Mouse (Mus musculus): Measurements from ENCODE around the gene D230025D16Rik. TPM values are rescaled to one million over a fixed set of nuclear protein-coding genes. Genes with fewer than 3 reads are reported as not detected.

The D230025D16Rik gene
- polyA plus RNA-seq, 1 experiment: not detected

DNA sequence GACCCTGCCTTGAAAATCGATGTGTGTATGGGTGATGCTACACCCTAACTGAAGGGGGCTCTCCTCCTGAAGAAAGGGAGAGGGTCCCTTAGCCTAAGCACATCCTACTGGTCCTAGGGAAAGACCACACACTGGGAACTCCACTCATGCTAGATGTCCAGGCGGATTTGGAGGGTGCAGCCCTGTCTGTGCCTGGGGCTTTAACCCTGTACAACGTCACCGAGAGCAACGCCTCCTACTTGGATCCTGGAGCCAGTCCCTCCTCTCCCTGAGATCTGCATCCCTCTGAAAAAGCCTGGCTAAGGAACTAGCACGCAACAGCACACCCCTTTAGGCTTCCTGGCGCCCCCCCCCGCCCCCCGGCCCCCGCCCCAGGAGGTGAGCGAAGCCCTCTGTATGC, 50.4 kb downstream of the D230025D16Rik start:
- 5% methylated on average over 11 of the region's 11 CpGs for WGBS
- H3K27ac ChIP-seq (ENCODE audit: insufficient read depth, low read depth, low read length): no peak overlapping the region
- H3K4me3 ChIP-seq (ENCODE audit: insufficient read depth, low read depth, low read length): no peak overlapping the region
- peaks cover 22% of the 10 kb centered on the region for H3K4me1 ChIP-seq (ENCODE audit: control insufficient read depth, insufficient read depth, low read length)
- TF ChIP-seq POLR2A (IDR thresholded peaks at IDR 0.05; ENCODE audit: insufficient read depth, low read depth, low read length): no peak

DNA sequence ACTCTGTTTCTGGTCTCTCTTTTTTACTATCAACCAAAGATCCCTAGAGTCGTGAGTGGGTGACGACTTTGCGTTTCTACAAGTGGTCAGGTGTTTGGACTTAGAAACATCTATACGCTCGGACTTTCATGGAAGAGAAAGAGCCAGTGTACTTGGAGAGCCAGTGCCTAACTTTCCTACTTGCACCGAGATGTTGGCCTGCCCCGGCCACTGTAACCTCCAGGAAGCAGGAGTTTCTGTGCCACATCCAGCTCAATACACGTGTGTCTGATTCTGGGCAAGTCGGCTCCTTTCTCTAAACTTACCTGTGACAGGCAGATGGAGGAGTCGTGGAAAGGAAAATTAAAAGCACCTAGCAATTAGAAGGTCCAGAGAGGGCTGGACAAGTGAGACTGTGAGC, 50.9 kb downstream of the D230025D16Rik start, which contains the start of gene Nol3:
Gene Nol3 (plus strand): TSS at position 301 of the 400 bp plus-strand sequence.
- Histone ChIP-seq H3K27ac (ENCODE audit: insufficient read depth, low read depth, low read length) (no peak within 1 kb of the TSS), H3K4me1 (ENCODE audit: control insufficient read depth, insufficient read depth, low read length) (peaks cover 17% of the 10 kb centered on the region), H3K4me3 (ENCODE audit: insufficient read depth, low read depth, low read length) (peak within 1 kb of the TSS; percentile 53)
- TF ChIP-seq CTCF (IDR thresholded peaks at IDR 0.05; ENCODE audit: insufficient read depth, low read depth, low read length) (no peak), POLR2A (IDR thresholded peaks at IDR 0.05; ENCODE audit: insufficient read depth, low read depth, low read length) (no peak)
- 7% methylated on average over 10 of the region's 10 CpGs for WGBS

DNA sequence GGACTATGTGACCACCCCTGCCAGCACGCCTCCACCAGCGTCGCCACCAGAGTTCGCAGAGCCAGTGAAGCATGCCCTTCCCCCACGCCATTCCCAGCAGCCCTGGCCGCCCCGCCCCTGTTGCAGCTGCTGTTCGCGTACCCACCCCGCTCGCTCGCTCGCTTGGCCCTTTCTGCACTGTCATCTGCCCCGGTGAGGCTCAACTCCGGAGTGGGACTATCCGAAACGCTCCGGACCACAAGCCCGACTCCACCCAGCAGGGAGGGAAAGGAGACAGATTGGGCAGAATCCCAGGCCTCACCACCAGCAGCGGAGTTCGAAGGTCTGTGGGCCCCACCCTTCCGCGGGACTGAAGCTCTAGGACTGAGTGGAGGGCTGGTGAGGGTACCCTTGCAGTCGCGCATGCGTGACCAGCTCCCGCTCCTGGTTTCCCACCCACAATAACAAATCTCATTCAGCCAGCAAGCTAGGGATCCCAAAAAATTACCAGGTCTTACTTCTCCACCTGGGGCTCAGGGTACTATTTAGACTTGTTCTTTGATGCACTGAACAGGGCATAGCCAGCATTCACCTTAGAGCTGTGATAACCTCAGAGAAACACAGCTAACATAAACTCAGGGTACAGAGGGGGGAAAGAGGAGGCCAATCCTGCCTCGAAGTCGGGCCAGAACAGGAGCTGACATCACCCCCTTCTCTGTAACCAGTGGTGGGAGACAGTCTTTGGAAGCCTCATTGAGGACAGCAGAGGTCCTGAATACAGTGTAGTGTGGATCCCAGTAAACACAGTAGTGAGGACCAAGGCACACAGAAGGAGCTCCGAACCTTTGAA, 51.6 kb downstream of the D230025D16Rik start:
- Histone ChIP-seq H3K4me3 (ENCODE audit: insufficient read depth, low read depth, low read length) (peak overlapping the region; percentile 53), H3K4me1 (ENCODE audit: control insufficient read depth, insufficient read depth, low read length) (peaks cover 16% of the 10 kb centered on the region), H3K27ac (ENCODE audit: insufficient read depth, low read depth, low read length) (no peak overlapping the region)
- 4% methylated on average over 30 of the region's 30 CpGs for WGBS
- no peak for TF ChIP-seq POLR2A (IDR thresholded peaks at IDR 0.05; ENCODE audit: insufficient read depth, low read depth, low read length)
- no peak for TF ChIP-seq CTCF (IDR thresholded peaks at IDR 0.05; ENCODE audit: insufficient read depth, low read depth, low read length)

DNA sequence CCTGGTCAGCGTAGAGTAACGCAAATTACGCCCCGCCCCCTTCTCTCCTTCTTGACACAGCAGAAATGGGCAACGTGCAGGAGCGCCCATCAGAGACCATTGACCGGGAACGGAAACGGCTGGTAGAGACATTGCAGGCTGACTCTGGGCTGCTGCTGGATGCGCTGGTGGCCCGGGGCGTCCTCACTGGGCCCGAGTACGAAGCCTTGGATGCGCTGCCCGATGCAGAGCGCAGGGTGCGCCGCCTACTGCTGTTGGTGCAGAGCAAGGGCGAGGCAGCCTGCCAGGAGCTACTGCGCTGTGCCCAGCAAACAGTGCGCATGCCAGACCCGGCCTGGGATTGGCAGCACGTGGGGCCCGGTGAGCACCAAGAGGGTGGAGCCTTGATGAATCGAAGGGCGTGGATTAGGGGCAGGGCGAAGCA, 54.0 kb downstream of the D230025D16Rik start:
- 5% methylated on average over 28 of the region's 28 CpGs for WGBS
- TF ChIP-seq CTCF (IDR thresholded peaks at IDR 0.05; ENCODE audit: insufficient read depth, low read depth, low read length) (no peak), POLR2A (IDR thresholded peaks at IDR 0.05; ENCODE audit: insufficient read depth, low read depth, low read length) (no peak)
- peak overlapping the region; percentile 29 for H3K4me3 ChIP-seq (ENCODE audit: insufficient read depth, low read depth, low read length)
- H3K4me1 ChIP-seq (ENCODE audit: control insufficient read depth, insufficient read depth, low read length): peaks cover 16% of the 10 kb centered on the region
- H3K27ac ChIP-seq (ENCODE audit: insufficient read depth, low read depth, low read length): no peak overlapping the region

DNA sequence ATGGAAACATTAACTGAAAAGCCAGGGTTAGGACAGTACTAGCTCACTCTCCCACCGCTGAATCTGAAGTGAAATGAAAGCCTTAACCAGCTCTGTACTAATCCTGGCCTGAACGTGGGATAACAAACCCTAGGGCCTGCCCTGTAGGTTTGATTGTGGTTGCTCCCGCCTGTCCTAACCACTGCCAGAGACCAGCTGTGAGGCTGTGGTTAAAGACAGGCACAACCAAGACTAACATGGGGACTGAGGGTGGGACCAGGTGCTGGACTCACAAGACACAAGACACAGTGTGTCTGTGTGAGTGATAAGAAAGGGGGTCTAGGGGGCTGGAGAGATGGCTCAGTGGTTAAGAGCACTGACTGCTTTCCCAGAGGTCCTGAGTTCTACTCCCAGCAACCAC, 55.6 kb downstream of the D230025D16Rik start:
- 83% methylated on average over 3 of the region's 3 CpGs for WGBS
- H3K4me1 ChIP-seq (ENCODE audit: control insufficient read depth, insufficient read depth, low read length): peaks cover 16% of the 10 kb centered on the region
- no peak overlapping the region for H3K27ac ChIP-seq (ENCODE audit: insufficient read depth, low read depth, low read length)
- no peak for TF ChIP-seq POLR2A (IDR thresholded peaks at IDR 0.05; ENCODE audit: insufficient read depth, low read depth, low read length)
- TF ChIP-seq CTCF (IDR thresholded peaks at IDR 0.05; ENCODE audit: insufficient read depth, low read depth, low read length): no peak
- H3K4me3 ChIP-seq (ENCODE audit: insufficient read depth, low read depth, low read length): no peak overlapping the region

DNA sequence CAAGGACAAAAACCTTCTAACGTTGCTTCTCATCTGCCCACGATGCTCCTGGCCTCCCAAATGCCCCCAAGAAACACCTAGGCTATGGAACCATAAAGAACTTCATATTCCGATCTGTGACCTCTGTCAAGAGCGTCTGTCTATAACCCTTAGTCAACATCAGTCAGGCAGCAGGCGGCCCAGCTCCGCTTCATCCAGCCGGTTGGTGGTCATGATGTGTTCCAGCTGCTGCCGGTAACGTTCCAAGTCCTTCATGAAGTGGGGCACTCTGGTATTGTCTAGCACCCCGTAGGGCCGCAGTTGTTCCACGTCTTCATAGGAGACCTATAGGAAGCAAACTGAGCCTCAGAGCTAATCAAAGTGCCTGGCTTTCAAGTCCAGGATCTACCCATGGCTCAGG, 56.9 kb downstream of the D230025D16Rik start:
- peaks cover 11% of the 10 kb centered on the region for H3K4me1 ChIP-seq (ENCODE audit: control insufficient read depth, insufficient read depth, low read length)
- no peak overlapping the region for H3K4me3 ChIP-seq (ENCODE audit: insufficient read depth, low read depth, low read length)
- no peak overlapping the region for H3K27ac ChIP-seq (ENCODE audit: insufficient read depth, low read depth, low read length)
- no peak for TF ChIP-seq CTCF (IDR thresholded peaks at IDR 0.05; ENCODE audit: insufficient read depth, low read depth, low read length)
- TF ChIP-seq POLR2A (IDR thresholded peaks at IDR 0.05; ENCODE audit: insufficient read depth, low read depth, low read length): no peak
- WGBS: 93% methylated on average over 12 of the region's 12 CpGs

DNA sequence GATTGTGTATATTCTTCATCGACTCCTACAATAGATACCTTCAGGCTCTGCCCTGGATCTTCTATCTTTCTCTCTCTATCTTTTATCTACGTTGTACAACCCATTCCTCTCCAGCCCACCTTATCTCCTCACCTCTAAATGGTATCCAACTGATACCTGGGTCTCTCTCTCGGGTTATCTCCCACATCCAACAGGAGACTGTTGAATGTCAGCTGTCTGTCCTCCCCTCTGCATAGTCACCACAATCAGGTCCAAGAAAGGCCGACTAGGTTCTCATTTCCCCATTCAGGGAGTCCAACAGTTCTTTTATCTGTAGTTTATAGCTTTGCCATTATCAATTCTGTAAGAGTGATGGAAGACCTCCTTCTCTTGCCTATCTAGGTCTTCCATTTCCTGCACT, 57.3 kb downstream of the D230025D16Rik start:
- Histone ChIP-seq H3K4me1 (ENCODE audit: control insufficient read depth, insufficient read depth, low read length) (peaks cover 11% of the 10 kb centered on the region), H3K27ac (ENCODE audit: insufficient read depth, low read depth, low read length) (no peak overlapping the region), H3K4me3 (ENCODE audit: insufficient read depth, low read depth, low read length) (no peak overlapping the region)
- TF ChIP-seq CTCF (IDR thresholded peaks at IDR 0.05; ENCODE audit: insufficient read depth, low read depth, low read length) (no peak), POLR2A (IDR thresholded peaks at IDR 0.05; ENCODE audit: insufficient read depth, low read depth, low read length) (no peak)
- WGBS: 95% methylated on average over 4 of the region's 4 CpGs

DNA sequence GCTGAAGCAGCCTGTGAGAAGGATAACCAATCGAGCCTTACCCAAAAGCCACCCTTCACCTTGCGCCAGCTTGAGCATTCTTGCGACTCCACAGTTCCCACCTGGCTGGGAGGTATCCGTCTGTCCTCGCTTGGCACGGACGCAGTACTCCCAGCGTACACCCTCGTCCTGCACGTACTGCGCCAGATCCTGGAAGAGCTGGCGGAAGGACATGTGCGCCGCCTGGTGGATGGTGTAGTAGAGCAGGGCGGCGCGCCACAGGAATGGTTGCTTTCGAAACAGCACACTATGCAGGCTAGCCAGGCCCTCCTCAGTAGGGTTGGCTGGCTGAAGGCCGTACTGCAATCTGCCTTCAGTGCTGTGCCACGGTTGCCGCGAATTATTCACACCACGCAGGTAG, 58.1 kb downstream of the D230025D16Rik start:
- no peak overlapping the region for H3K27ac ChIP-seq (ENCODE audit: insufficient read depth, low read depth, low read length)
- H3K4me1 ChIP-seq (ENCODE audit: control insufficient read depth, insufficient read depth, low read length): peaks cover 11% of the 10 kb centered on the region
- no peak overlapping the region for H3K4me3 ChIP-seq (ENCODE audit: insufficient read depth, low read depth, low read length)
- TF ChIP-seq POLR2A (IDR thresholded peaks at IDR 0.05; ENCODE audit: insufficient read depth, low read depth, low read length): no peak
- peak; percentile 47 for TF ChIP-seq CTCF (IDR thresholded peaks at IDR 0.05; ENCODE audit: insufficient read depth, low read depth, low read length)
- 49% methylated on average over 23 of the region's 23 CpGs for whole genome bisulfite sequencing

DNA sequence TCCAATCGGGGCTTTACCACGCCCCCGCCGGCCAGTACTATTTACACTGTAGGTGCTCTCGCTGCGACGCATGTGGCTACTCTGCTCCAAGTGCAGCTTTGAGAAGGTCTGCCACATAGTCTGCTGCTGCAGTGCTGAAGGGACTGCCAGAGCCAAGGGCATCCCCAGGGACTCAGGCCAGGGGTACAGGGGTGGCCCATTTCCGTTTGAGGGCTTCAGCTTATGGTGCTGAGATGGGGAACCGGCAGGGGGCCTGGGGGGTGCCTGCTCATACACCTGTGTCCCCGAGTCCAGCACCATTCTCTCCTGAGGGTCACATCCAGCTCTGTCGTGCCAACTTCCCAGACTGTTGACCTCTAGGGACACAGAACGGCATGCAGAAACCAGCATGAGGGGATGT, 60.6 kb downstream of the D230025D16Rik start:
- WGBS: 60% methylated on average over 12 of the region's 12 CpGs
- H3K4me3 ChIP-seq (ENCODE audit: insufficient read depth, low read depth, low read length): no peak overlapping the region
- TF ChIP-seq CTCF (IDR thresholded peaks at IDR 0.05; ENCODE audit: insufficient read depth, low read depth, low read length): no peak
- TF ChIP-seq POLR2A (IDR thresholded peaks at IDR 0.05; ENCODE audit: insufficient read depth, low read depth, low read length): no peak

More for the DNA sequence above, 60.6 kb downstream of the D230025D16Rik start:
- Histone ChIP-seq H3K4me1 (ENCODE audit: control insufficient read depth, insufficient read depth, low read length) (peaks cover 18% of the 10 kb centered on the region), H3K27ac (ENCODE audit: insufficient read depth, low read depth, low read length) (no peak overlapping the region)
